Mouse (Mus musculus): ENCODE measurements around the gene Cfap126. TPM values are rescaled to one million over a fixed set of nuclear protein-coding genes. Genes with fewer than 3 reads are reported as not detected.
"Not testable (repeated sequence)": the region's sequence is repeated elsewhere in the genome, so short reads cannot be mapped to it uniquely, and the experiment has no call there.

Cfap126 gene
- 2.4 and 2.5 TPM in 2 replicates for polyA plus RNA-seq (2011; ENCODE audit: insufficient read length, low read depth, missing spikeins)

DNA sequence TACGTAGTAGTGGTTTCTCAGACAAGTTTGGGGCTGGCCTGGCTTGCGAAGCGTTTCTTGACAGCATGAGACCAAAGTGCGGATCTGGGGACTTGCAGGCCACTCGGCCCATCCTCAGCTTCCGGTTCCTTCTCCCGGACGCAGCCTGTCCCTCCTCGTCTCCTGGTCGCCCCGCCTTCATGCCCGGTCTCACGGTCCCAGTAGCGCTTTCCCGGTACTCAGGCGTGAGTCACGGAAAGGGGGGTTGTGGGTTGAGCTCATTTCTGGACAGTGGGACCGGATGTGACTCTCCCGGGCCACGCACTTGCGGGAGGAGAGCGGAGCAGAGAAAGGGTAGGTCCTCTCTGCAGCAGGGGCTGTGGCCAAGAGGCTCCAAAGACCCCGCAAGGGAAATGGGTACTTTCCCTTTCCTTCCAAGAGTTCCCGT, at the start of gene Cfap126:
Gene Cfap126 (plus strand): TSS at position 46 of the 427 bp plus-strand sequence.
- TF ChIP-seq POLR2A (IDR thresholded peaks at IDR 0.05; ENCODE audit: low read depth, low read length) (peak; percentile 74), CTCF (IDR thresholded peaks at IDR 0.05; ENCODE audit: borderline replicate concordance, insufficient read depth, low read length) (no peak)
- H3K4me3 ChIP-seq (ENCODE audit: insufficient read depth, low read length) = peak within 1 kb of the TSS; percentile 20
- H3K27ac ChIP-seq (ENCODE audit: insufficient read depth, low read length) = peak within 1 kb of the TSS; percentile 95
- H3K4me1 ChIP-seq (ENCODE audit: control insufficient read depth, insufficient read depth, low read length) = no peaks in the 10 kb centered on the region

DNA sequence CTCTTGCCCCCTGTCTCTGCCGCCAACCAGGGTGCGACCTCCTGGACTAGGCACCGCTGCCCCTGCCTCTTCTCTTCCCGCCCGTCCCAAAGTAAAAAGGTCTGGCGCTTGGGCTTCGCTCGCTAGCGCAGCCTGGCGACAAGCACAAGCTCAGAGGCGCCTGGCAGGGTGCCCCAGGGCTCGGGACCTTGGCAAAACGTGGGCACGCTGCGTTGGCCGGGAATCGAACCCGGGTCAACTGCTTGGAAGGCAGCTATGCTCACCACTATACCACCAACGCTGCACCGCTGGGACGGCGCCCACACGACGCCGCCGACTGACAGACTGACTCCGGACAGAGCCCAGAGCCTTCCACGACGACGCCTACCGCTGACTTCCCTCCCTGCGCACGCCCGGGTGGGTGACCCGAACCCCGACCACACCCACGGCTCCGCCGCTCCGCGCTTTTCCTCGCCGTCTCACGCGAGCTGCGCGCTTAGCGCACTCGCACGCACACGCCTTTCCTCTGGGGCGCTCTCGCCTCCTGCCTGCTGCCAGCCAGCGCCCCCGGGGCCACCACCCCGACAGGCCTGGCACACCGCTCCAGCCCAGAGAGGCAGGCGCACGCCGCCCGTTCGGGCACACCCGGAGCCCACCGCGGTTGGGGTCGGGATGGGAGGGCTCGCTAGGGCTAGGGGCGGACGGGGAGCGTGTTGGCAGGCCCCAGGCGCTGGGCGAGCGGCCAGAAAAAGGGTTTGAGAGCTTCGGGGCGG, 49.1 kb upstream of the Cfap126 start, which contains the start of gene Fcgr3:
Gene Fcgr3 (minus strand): TSS at position 445 of the 752 bp plus-strand sequence.
- not testable (repeated sequence) for H3K4me1 ChIP-seq (ENCODE audit: control insufficient read depth, insufficient read depth, low read length); H3K27ac ChIP-seq (ENCODE audit: insufficient read depth, low read length)
- peak within 1 kb of the TSS; percentile 28 for H3K4me3 ChIP-seq (ENCODE audit: insufficient read depth, low read length)
- peak; percentile 49; the same call in 1 of the 2 replicates for TF ChIP-seq CTCF (IDR thresholded peaks at IDR 0.05; ENCODE audit: borderline replicate concordance, insufficient read depth, low read length)

DNA sequence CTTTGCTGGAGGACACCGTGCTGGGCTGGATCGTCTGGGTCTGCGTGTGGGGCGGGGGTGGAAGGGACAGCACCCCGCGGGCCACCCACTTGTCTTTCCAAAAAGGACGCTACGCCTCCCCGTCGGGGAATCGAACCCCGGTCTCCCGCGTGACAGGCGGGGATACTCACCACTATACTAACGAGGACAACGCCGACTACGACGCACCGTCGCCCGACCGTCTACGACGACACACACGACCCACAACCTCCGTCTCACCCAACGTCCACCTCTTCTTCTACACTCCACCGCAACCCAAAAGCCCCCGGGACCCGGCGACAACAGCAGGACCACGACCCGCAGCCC, 48.5 kb upstream of the Cfap126 start:
- not testable (repeated sequence) for H3K27ac ChIP-seq (ENCODE audit: insufficient read depth, low read length); H3K4me1 ChIP-seq (ENCODE audit: control insufficient read depth, insufficient read depth, low read length); H3K4me3 ChIP-seq (ENCODE audit: insufficient read depth, low read length)

DNA sequence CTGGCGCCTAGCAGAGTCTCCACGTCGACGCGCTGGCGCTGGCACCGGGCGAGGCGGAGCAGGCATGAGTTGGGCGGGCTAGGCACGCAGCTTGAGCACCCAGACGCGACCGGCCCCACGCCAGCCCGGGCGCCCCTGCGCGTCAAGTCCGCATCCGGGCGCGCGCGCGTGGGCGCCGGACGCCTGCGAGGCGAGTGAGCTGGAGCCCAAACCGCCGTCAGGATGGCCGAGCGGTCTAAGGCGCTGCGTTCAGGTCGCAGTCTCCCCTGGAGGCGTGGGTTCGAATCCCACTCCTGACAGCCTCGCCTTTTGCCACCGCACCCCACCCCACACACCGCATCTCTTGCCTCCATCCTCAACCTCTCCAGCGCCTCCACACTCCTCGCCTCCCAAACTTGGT, 48.0 kb upstream of the Cfap126 start:
- not testable (repeated sequence) for H3K4me3 ChIP-seq (ENCODE audit: insufficient read depth, low read length); H3K27ac ChIP-seq (ENCODE audit: insufficient read depth, low read length); H3K4me1 ChIP-seq (ENCODE audit: control insufficient read depth, insufficient read depth, low read length)

DNA sequence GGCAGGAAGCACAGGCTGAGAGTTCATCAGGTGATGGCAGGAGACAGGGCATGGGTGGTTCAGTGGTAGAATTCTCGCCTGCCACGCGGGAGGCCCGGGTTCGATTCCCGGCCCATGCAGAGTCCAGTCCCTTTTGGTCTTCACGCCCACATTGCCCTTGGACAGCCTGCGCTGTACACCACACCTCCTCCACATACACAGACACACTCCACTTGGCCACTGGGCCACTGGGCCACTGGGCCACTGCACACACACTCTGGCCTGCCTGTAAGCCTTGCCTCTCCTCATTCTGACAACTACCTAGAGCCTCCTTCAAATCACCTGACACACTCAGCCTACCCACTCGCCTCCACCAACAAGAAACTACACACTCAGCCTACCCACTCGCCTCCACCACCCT, 47.1 kb upstream of the Cfap126 start:
- H3K4me3 ChIP-seq (ENCODE audit: insufficient read depth, low read length); H3K27ac ChIP-seq (ENCODE audit: insufficient read depth, low read length); H3K4me1 ChIP-seq (ENCODE audit: control insufficient read depth, insufficient read depth, low read length): not testable (repeated sequence)

DNA sequence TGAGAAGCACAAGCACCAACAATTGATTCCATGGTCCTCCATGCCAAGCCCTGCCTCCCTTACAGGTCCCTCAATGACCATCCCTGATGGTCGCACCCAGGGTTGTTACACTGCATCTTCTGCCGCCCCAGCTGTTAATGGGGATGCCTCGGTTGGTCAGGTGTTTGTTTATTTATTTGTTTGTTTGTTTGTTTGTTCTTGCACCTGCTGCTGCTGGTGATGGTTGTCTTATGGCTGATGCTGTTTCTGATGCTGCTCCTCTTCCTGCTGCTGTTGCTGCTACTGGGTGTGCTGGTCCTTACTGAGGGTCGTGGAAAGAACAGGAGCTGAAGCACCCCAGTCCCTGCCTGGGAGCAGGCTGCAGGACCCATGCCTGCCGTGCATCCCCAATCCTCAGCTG, 45.8 kb upstream of the Cfap126 start:
- H3K4me3 ChIP-seq (ENCODE audit: insufficient read depth, low read length); H3K4me1 ChIP-seq (ENCODE audit: control insufficient read depth, insufficient read depth, low read length); H3K27ac ChIP-seq (ENCODE audit: insufficient read depth, low read length): not testable (repeated sequence)

DNA sequence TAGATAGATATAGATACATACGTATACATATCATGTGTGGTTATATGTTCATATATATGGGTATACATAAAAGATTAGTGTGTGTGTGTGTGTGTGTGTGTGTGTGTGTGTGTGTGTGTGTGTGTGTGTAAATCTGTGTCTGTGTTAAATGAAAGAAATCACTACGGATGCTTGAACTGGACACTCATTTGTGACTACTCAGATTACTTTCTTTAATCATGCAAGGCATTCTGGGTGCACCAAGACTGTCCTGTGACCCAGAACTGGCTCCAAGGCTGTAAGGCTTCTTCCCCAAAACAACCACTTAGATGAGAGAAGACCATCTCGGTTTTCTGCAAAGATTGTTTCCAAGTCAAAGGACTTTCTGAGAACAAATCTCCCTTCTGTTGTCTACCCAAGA, 44.2 kb upstream of the Cfap126 start:
- H3K4me1 ChIP-seq (ENCODE audit: control insufficient read depth, insufficient read depth, low read length); H3K4me3 ChIP-seq (ENCODE audit: insufficient read depth, low read length); H3K27ac ChIP-seq (ENCODE audit: insufficient read depth, low read length): not testable (repeated sequence)

DNA sequence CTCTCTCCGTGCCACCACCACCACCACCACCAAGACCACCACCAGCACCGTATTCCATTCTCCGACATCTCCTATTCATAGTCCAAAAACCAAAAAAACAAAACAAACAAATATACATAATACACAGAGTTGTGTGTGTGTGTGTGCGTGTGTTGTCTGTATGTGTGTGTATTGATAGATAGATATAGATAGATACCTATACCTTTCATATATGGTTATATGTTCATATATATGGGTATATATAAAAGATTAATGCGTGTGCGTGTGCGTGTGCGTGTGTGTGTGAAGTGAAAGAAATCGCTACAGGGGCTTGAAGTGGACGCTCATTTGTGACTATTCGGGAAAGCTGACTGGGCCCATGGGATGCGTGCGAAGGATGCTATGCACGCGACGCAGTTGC, 42.8 kb upstream of the Cfap126 start:
- not testable (repeated sequence) for H3K4me3 ChIP-seq (ENCODE audit: insufficient read depth, low read length); H3K27ac ChIP-seq (ENCODE audit: insufficient read depth, low read length); H3K4me1 ChIP-seq (ENCODE audit: control insufficient read depth, insufficient read depth, low read length)

DNA sequence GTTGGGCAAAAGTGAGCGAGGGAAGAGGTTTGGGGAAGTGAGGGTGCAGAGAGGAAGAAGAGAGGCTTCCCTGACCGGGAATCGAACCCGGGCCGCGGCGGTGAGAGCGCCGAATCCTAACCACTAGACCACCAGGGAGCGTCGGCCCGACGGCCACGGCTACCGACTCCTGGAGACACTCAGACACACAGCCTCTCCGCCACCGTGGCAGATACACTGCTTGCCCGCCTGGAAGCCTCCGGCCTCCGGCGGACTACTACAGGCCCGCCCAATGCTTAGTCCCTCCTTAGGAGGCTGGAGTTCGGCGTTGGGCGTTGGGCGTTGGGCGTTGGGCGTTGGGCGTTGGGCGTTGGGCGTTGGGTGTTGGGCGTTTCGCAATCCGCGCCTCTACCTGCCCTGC, 42.0 kb upstream of the Cfap126 start:
- H3K4me1 ChIP-seq (ENCODE audit: control insufficient read depth, insufficient read depth, low read length); H3K27ac ChIP-seq (ENCODE audit: insufficient read depth, low read length); H3K4me3 ChIP-seq (ENCODE audit: insufficient read depth, low read length): not testable (repeated sequence)

DNA sequence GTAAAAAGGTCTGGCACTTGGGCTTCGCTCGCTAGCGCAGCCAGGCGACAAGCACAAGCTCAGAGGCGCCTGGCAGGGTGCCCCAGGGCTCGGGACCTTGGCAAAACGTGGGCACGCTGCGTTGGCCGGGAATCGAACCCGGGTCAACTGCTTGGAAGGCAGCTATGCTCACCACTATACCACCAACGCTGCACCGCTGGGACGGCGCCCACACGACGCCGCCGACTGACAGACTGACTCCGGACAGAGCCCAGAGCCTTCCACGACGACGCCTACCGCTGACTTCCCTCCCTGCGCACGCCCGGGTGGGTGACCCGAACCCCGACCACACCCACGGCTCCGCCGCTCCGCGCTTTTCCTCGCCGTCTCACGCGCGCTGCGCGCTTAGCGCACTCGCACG, 41.5 kb upstream of the Cfap126 start:
- not testable (repeated sequence) for H3K4me1 ChIP-seq (ENCODE audit: control insufficient read depth, insufficient read depth, low read length); H3K4me3 ChIP-seq (ENCODE audit: insufficient read depth, low read length); H3K27ac ChIP-seq (ENCODE audit: insufficient read depth, low read length)

DNA sequence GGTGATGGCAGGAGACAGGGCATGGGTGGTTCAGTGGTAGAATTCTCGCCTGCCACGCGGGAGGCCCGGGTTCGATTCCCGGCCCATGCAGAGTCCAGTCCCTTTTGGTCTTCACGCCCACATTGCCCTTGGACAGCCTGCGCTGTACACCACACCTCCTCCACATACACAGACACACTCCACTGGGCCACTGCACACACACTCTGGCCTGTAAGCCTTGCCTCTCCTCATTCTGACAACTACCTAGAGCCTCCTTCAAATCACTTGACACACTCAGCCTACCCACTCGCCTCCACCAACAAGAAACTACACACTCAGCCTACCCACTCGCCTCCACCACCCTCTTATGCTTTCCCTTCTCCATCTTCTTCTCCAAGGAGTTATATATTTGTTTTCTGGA, 39.4 kb upstream of the Cfap126 start:
- not testable (repeated sequence) for H3K27ac ChIP-seq (ENCODE audit: insufficient read depth, low read length); H3K4me1 ChIP-seq (ENCODE audit: control insufficient read depth, insufficient read depth, low read length); H3K4me3 ChIP-seq (ENCODE audit: insufficient read depth, low read length)

DNA sequence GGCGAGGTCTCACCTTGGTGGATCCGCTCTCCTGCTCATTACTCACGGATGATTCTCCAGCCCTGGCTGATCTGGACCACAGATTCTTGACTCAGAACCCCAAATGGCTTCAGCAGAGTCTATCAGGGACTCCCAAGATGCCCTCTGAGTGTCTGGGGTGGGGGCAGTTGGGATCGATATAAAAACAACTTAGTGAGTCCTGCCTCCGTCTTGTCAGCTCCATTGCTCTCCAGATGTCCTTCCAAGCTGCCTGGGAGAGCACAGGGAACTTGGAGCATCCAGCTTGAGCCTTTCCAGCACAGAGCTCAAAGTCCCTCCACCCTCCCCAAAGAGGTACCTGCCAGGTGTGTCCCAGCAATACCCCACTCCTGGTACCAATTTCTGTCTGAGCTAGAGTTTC, 37.5 kb upstream of the Cfap126 start:
- H3K27ac ChIP-seq (ENCODE audit: insufficient read depth, low read length); H3K4me1 ChIP-seq (ENCODE audit: control insufficient read depth, insufficient read depth, low read length); H3K4me3 ChIP-seq (ENCODE audit: insufficient read depth, low read length): not testable (repeated sequence)

DNA sequence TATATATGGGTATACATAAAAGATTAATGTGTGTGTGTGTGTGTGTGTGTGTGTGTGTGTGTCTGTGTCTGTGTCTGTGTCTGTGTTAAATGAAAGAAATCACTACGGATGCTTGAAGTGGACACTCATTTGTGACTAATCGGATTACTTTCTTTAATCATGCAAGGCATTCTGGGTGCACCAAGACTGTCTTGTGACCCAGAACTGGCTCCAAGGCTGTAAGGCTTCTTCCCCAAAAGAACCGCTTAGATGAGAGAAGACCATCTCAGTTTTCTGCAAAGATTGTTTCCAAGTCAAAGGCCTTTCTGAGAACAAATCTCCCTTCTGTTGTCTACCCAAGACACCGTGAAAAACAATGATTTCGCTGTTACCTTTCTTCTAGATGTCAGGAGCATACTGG, 36.5 kb upstream of the Cfap126 start:
- not testable (repeated sequence) for H3K4me1 ChIP-seq (ENCODE audit: control insufficient read depth, insufficient read depth, low read length); H3K4me3 ChIP-seq (ENCODE audit: insufficient read depth, low read length); H3K27ac ChIP-seq (ENCODE audit: insufficient read depth, low read length)

DNA sequence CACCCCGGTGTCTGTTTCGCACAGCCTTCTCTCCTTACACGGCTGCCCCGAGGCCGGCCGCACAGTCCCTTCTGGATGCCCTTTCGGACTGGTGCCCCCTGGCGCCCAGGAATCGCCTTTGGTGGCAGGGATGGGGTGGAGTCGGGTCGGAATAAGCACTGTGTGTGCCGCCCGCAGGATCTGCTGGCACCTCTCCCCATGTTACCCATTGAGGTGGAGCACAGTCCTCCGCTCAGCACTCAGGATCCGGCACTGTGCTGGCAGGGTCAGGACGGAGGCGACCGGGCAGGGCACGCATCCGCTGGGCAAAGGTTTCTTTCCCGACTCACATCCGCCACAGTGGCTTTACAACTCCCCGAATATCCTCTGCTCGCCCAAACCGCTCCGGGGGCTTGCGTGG, 35.8 kb upstream of the Cfap126 start:
- not testable (repeated sequence) for H3K4me1 ChIP-seq (ENCODE audit: control insufficient read depth, insufficient read depth, low read length); H3K4me3 ChIP-seq (ENCODE audit: insufficient read depth, low read length); H3K27ac ChIP-seq (ENCODE audit: insufficient read depth, low read length)

DNA sequence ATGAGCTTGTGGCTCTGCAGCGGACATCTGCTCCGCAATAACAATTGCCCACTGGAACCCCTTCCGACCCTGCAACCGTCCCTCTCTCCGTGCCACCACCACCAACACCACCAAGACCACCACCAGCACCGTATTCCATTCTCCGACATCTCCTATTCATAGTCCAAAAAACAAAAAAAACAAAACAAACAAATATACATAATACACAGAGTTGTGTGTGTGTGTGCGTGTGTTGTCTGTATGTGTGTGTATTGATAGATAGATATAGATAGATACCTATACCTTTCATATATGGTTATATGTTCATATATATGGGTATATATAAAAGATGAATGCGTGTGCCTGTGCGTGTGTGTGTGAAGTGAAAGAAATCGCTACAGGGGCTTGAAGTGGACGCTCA, 35.3 kb upstream of the Cfap126 start:
- H3K27ac ChIP-seq (ENCODE audit: insufficient read depth, low read length); H3K4me1 ChIP-seq (ENCODE audit: control insufficient read depth, insufficient read depth, low read length); H3K4me3 ChIP-seq (ENCODE audit: insufficient read depth, low read length): not testable (repeated sequence)

DNA sequence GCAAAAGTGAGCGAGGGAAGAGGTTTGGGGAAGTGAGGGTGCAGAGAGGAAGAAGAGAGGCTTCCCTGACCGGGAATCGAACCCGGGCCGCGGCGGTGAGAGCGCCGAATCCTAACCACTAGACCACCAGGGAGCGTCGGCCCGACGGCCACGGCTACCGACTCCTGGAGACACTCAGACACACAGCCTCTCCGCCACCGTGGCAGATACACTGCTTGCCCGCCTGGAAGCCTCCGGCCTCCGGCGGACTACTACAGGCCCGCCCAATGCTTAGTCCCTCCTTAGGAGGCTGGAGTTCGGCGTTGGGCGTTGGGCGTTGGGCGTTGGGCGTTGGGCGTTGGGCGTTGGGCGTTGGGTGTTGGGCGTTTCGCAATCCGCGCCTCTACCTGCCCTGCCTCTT, 34.4 kb upstream of the Cfap126 start:
- not testable (repeated sequence) for H3K4me3 ChIP-seq (ENCODE audit: insufficient read depth, low read length); H3K4me1 ChIP-seq (ENCODE audit: control insufficient read depth, insufficient read depth, low read length); H3K27ac ChIP-seq (ENCODE audit: insufficient read depth, low read length)
